Mouse (Mus musculus) cerebellum, postnatal 25 days (tissue): ENCODE measurements at regions not wholly inside any gene's neighbourhood (a gene's known extent, or its start where the extent isn't known, plus 50 kb on each side); places are given as distances from the start of the nearest gene placed in this dataset.
"Not testable (repeated sequence)": the region's sequence is repeated elsewhere in the genome, so short reads cannot be mapped to it uniquely, and the experiment has no call there.

Experiments
- DNase-seq, 2 experiments: peaks; one replicate each; pipeline ENCODE4 v3.0.0; 2021; ENCODE audit warnings: mixed read lengths in 2 of 2

GRCm38 (mm10) chr14:17057355-17057754 is 238.4 kb upstream of the Rarb start:
- no peak for DNase-seq

DNA sequence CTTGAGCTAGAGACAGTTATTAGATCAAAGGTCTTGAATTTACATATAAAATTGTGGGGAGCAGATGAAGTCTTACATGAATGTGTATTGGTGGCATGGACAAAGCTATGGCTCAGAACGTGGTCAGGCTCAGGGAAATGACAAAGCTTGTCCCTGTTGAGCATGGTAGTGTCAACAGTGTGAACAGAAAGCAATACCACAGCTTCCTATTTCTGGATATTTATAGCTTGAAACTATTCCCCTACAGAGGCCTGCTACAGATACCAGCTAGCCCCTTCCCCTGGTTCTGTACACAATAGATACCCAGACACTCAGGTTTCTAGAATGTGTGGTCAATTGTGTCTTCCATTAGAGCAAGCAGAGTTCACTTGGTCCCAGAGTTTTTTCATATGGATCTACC is 236.8 kb upstream of the Rarb start:
- DNase-seq = no peak

DNA sequence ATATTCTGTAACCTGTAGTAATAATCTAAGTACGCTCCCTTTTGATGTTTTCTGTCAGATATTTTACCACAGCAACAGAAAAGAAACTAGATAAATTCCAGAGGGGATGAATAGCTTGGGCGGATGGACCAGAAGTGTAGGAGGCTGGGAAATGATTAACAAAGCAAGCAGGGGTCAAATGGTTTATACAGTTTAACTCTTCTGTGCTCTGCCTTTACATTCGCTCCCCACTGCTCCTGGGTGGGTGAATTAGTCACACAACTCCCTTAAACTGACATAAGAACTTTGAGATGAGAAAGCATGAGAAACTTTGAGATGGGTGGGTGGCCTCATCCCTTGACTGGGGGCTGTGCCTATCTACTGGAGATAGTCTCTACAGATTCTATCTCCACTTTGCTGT is 235.4 kb upstream of the Rarb start:
- no peak for DNase-seq

DNA sequence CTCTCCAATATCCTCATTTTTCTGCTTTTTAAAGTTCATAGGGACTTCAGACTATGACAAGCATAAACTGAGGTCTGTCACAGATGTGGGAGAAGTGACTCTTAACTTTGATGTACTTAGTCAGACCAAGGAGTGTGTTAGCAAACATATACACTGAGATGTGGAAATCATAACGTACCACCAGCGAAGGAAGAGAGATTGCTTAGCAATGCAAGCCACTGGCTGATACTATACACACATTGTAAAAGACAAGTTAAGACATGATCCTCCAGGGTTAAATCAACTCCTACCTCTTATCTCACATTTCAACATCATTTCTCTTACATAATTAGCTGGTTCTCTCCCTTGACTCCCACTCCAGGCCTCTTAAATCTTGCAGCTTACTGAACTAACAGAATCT is 227.9 kb upstream of the Rarb start:
- no peak for DNase-seq

- DNase-seq = no peak
Observed at GRCm38 (mm10) chr14:17045426-17046132, 226.6 kb upstream of the Rarb start.

DNA sequence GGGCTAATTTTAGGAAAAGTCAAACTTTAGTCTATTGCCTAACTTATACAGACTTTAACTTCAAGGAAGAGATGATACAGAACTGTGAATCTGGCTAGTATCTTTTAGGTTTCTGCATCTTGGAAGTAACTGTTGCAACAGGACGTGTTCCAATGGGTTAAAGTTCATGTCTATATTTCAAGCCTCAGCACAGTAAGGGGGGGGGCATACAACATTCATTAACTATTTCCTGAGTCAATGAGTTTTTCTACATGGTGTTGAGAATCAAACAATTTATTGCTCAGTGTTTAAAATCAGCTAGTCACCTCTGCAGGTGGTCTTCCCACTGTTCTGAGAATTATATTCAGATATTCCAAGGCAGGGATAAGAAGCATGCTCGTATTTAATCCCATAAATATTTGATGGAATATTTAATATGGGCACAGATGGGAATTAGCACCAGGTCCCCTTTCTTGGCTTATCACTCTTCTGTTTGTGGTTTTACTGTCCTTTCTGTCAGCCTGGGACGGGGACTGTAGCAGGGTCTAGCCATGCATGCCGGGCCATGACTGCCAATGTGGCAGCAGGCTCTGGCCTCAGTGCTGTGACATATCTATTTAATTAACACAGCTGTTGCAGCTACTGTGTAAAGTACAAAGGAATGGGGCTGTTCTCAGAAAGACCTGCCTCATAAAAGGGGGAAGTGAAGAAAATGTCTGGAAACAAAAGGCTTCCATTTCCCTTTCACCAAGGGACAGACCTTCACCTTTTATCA is 201.8 kb upstream of the Rarb start:
- no peak for DNase-seq

GRCm38 (mm10) chr14:17012931-17013330 is 194.0 kb upstream of the Rarb start:
- no peak for DNase-seq

DNA sequence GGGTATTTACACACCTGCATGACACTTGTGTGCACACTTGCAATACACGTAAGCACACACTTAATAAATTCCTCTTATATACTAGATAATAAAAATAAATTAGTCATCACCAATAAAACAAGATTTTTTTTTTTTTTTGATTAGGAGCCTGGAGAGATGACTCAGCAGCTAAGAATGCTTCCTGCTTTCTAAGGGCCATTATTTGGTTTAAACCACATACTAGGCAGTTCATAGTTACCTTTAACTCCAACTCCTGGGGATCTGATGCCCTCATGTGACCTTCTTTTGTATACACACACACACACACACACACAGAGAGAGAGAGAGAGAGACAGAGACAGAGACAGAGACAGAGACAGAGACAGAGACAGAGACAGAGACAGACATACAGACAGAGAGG is 193.2 kb upstream of the Rarb start:
- DNase-seq = no peak

GRCm38 (mm10) chr14:17005194-17006018 is 186.4 kb upstream of the Rarb start:
- no peak for DNase-seq

- DNase-seq = no peak
Observed at GRCm38 (mm10) chr14:17004714-17005113, 185.8 kb upstream of the Rarb start.

DNA sequence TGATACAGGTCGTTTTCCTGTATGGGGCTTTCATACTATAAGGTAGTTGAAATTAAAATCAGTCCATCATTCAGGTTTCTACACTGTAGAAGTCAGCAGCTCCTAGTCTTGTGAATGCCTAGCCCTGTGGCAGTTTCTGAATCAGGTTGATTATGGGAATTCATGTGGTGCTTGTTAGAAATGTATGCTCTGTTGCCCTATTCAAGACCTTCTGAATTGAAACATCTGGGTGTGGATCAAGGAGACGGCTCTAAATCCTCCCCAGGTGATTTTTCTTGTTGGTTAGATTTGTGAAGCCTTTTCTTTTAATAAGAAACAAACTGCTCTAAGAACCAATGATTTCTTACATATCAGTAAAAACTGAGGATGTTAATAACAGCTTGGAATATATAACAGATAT is 177.8 kb upstream of the Rarb start:
- no peak for DNase-seq

- not testable (repeated sequence) for DNase-seq
Observed at GRCm38 (mm10) chr14:16970911-16971310, 152.0 kb upstream of the Rarb start.

GRCm38 (mm10) chr14:16964717-16965391 is 145.9 kb upstream of the Rarb start:
- no peak for DNase-seq

GRCm38 (mm10) chr14:16962216-16962826 is 143.4 kb upstream of the Rarb start:
- no peak for DNase-seq

DNA sequence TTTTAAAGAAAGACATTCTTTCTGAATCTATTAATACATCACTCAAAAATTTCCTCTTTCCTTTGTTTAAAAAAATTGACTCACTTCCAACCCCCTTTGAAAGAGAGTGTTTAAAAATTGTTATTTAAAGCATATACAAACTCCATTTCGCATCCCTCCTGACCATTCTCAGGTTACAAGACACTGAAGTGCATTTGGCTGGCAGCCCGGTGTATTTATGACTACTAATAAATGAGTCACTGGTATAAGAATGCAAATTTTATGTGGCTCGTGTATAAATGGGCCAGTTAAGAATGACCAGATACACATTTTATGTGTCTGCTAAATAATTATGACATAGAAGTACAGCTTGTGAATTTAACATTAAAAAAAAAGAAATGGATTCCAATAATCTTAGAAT is 138.8 kb upstream of the Rarb start:
- no peak for DNase-seq

DNA sequence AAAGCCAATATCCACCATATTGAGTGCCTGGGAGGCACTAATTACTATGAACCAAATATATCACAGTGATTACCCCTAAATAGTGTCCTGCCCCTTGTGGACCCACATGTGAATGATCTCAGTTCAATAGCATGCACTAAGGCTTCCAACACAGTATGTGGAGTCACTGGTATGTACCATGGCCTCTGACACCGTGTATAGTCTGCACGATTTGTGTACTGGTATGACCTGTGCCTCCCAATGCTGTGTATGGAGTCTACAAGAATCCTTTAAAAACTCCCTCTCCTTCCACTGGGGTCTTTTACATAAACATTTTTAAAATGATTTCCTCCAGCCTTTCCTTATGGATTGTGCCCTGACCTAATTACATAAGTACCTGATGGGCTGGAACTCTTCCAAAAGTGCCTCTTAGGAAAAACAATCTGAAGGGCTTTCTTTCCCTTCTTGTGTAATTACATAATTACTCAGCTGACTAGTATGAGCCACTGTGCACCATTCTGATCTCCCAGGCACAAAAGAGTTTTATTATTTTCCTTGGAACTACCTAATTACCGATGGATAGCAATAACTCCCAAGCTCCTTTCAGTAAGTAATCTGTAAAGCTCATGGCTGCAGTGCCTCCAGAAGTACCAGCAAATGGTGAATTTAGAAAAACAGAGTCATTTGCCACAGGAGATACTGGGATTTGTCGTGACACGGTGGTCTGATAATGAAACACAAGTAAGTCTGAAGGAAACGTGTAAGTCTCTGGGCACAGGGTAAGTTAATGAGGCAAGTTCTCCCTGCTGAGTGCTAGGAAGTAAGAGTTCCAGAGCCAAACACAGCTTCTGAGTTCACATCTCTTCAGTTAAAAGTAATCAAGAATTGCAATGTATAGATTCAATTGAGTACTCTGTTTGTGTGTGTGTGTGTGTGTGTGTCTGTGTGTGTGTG is 135.8 kb upstream of the Rarb start:
- no peak for DNase-seq

DNA sequence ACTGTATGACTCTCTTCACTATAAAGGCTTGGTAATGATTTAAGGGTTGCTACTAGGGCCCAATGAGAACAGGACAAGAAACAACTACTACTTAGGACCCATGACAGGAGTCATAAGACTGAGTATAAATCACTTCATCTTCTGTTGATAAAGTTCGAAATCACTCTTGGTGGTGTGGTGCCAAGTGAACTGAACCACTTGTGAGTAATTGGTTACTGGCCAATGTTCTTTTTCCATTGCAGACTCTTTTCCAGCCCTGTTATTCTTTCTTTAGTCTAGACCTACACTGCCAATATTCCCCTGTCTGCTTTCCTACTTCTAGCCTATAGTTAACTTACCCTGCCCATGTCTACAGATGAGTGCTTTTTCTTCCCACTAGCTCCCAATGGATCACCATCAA is 129.8 kb upstream of the Rarb start:
- no peak for DNase-seq

DNA sequence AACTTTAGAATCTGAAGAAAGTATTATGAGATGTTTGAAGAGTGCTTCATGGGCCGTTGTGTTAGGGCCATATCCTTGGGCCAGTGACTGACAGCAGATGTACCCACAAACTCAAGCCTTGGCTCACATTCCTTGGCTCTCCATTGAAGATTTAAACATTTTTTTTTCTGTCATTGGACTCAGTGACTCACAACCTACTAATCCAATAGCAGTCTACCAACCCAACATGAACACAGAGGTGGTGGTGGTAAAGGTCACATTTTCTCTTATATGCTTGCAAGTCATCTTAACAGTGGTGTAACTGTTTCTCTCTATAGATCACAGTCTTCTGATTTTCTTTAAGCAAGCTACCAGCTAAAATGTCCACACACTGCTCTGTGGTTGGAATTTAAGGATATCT is 125.5 kb upstream of the Rarb start:
- no peak for DNase-seq

- no peak for DNase-seq
Observed at GRCm38 (mm10) chr14:16943531-16943930, 124.6 kb upstream of the Rarb start.

DNA sequence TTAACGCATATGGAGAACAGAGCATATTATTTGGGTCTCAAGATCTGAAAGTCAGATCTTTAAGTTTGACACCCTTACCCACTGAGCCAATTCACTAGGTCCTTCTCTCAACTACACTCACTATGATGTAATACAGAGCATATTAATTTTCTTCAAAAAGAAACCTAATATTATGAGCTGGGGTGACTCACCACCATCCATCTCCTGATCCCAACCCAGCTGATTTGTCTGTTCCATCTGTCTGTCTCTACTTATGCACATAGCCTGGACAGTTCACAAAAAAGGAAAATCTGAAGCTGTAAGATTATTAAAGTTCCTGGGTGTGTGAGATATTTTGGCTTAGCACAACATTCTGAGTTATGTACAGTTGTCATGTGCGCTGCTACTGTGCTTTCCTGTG is 108.2 kb upstream of the Rarb start:
- no peak for DNase-seq

GRCm38 (mm10) chr14:16901534-16902147 is 82.7 kb upstream of the Rarb start:
- no peak for DNase-seq
